Mouse (Mus musculus): ENCODE measurements around the gene Sorl1.

DNA sequence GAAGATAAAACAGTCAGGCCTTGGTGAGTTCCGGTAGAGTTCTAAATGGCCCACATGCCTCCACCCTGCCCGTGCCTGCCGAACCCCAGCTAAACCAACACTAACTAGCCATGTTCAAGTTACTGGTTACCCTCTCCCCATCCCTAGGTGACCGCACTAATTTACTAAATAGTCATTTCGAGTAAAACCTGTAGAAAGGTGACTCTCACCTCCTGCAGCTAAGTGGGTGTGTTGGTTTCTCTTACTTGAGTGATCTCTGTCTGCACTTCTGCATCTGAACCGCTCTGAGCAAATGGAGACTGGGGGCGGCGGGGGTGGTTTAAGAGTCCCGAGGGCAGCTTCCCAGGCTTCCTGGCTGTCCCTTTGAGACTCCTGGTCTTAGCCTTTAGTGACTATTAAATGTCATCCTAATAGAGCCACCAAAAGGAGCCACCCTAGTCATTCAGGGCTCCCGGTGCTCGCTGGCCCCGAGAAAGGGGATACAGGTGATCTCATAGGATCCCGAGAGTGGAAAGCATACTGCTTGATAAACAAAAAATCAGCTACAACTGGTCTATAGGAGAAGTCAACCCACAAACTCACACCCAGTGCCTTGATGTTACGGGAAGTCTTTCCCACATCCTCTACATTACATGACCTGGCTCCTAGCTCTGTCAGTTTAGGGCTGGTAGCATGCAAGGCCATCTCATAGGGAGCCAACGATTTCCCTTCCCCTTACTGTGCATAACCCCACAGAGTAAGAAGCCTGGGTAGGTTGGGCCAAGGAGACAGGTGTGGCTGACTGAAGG is 155.2 kb downstream of the Sorl1 start:
- TF ChIP-seq CTCF (IDR thresholded peaks at IDR 0.05; ENCODE audit: extremely low read depth, insufficient read depth, insufficient read length, insufficient replicate concordance) (no peak), POLR2A (IDR thresholded peaks at IDR 0.05; ENCODE audit: low read depth, low read length) (no peak)

All from spleen, adult 2 months (tissue).